Mouse (Mus musculus): ENCODE measurements around the gene Sec24b.

DNA sequence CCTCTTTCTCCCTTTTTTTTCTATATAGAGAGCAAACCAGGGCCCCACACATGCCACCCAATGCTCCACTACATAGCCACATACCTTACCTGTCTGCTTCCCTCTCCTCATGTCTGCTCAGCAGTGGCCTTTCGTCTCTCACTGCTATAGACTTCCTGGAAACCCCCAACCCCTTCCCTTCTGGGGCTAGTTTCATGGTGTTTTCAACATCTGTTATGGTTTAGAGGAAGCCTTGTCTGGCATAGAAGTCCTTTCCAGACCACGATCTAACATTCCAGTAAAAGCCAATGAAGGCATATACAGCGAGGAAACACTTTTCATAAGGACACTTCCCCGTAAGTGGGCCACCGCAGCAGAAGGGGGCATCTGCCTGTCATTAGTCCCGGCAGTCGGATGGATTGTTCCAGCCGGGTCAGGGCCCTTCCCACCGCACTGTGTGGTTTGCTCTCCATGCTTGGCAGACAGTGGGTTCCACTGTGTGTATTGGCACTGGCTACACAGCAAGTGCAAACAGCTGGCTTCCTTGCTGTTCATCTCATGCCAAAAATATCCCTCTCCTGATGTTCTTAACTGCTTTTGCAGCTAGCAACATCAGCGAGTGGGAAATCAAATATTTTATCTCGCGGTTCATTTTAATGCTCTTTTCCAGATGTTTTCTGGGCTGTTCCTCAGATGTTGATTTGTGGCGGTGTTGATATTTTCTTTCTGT is 25.2 kb upstream of the Sec24b start:
- TF ChIP-seq CTCF (IDR thresholded peaks at IDR 0.05; ENCODE audit: low read depth, low read length) (no peak), GATA1 (IDR thresholded peaks at IDR 0.05; ENCODE audit: borderline replicate concordance, low read length) (no peak), TAL1 (conservative IDR thresholded peaks at IDR 0.05; ENCODE audit: low read depth, low read length) (no peak), POLR2AphosphoS5 (IDR thresholded peaks at IDR 0.05; ENCODE audit: insufficient replicate concordance, low read depth, low read length) (no peak), GATA2 (IDR thresholded peaks at IDR 0.05; ENCODE audit: borderline replicate concordance, low read depth, low read length) (no peak)

Measured in G1E (cell line).